Mouse (Mus musculus) intestine, embryonic 14.5 days (tissue): ENCODE measurements around the gene Tbc1d23. TPM values are rescaled to one million over a fixed set of nuclear protein-coding genes. Genes with fewer than 3 reads are reported as not detected.
A peak's percentile ranks its signal among the peaks of the same experiment; 100 is the strongest.

Source experiments
- ATAC-seq: fragments of 200-750 bp; cut with Nextera tagmentation; replicated peaks from 2 replicates; pipeline ENCODE4 v1.8.0; 2017; ENCODE audit warnings: low read depth, moderate number of reproducible peaks, moderate TSS enrichment, moderate library complexity; ENCODE audit not compliant: low FRiP score, low TSS enrichment
- DNase-seq: peaks from one replicate; pipeline ENCODE4 v3.0.0-alpha.2; 2018; ENCODE audit warnings: low spot score
- H3K27ac ChIP-seq: fragments of 300-500 bp; sonication (generic); 2 replicates; pipeline ENCODE4 v1.5.1; 2014; ENCODE audit warnings: low read depth, mild to moderate bottlenecking, control low read depth
- H3K27me3 ChIP-seq: fragments of 300-500 bp; sonication (generic); replicated peaks from 2 replicates; pipeline ENCODE4 v1.6.1; 2014; ENCODE audit warnings: low read length, control low read depth; ENCODE audit not compliant: control insufficient read depth, insufficient read depth
- H3K36me3 ChIP-seq: fragments of 300-500 bp; sonication (generic); 2 replicates; pipeline ENCODE4 v1.6.1; 2014; ENCODE audit warnings: low read length, control low read depth; ENCODE audit not compliant: control insufficient read depth, insufficient read depth
- H3K4me1 ChIP-seq: fragments of 300-500 bp; sonication (generic); replicated peaks from 2 replicates; pipeline ENCODE4 v1.6.1; 2014; ENCODE audit warnings: low read length, control low read depth, mixed read lengths; ENCODE audit not compliant: control insufficient read depth, insufficient read depth
- H3K4me2 ChIP-seq: fragments of 300-500 bp; sonication (generic); 2 replicates; pipeline ENCODE4 v1.6.1; 2014; ENCODE audit warnings: low read length
- H3K4me3 ChIP-seq: fragments of 300-500 bp; sonication (generic); 2 replicates; pipeline ENCODE4 v1.5.1; 2014; ENCODE audit warnings: low read depth, low read length, control low read depth, mixed read lengths
- H3K9ac ChIP-seq: fragments of 300-500 bp; sonication (generic); 2 replicates; pipeline ENCODE4 v1.6.1; 2014; ENCODE audit warnings: mild to moderate bottlenecking, low read length
- H3K9me3 ChIP-seq: fragments of 300-500 bp; sonication (generic); 2 replicates; pipeline ENCODE4 v1.6.1; 2016; ENCODE audit warnings: low read length, control low read depth; ENCODE audit not compliant: control insufficient read depth
- WGBS: fragments of 180-500 bp; shearing (Covaris S2); extraction: QIAGEN DNeasy Blood & Tissue Kit; methylation state at CpG from one replicate; pipeline ENCODE4 v1.1.7; 2014; 5-methylcytosine and 5-hydroxymethylcytosine counted together
- polyA plus RNA-seq: library from polyadenylated mRNA; unstranded; fragments of >200 nt; fragmentation: Nextera tagmentation; extraction: Ambion mirVana; gene quantifications from 2 replicates; pipeline ENCODE4 v1.2.1, GENCODE M21; 2014

Gene Tbc1d23
- polyA plus RNA-seq, 1 experiment from 2014 or later, result 27.5 TPM

DNA sequence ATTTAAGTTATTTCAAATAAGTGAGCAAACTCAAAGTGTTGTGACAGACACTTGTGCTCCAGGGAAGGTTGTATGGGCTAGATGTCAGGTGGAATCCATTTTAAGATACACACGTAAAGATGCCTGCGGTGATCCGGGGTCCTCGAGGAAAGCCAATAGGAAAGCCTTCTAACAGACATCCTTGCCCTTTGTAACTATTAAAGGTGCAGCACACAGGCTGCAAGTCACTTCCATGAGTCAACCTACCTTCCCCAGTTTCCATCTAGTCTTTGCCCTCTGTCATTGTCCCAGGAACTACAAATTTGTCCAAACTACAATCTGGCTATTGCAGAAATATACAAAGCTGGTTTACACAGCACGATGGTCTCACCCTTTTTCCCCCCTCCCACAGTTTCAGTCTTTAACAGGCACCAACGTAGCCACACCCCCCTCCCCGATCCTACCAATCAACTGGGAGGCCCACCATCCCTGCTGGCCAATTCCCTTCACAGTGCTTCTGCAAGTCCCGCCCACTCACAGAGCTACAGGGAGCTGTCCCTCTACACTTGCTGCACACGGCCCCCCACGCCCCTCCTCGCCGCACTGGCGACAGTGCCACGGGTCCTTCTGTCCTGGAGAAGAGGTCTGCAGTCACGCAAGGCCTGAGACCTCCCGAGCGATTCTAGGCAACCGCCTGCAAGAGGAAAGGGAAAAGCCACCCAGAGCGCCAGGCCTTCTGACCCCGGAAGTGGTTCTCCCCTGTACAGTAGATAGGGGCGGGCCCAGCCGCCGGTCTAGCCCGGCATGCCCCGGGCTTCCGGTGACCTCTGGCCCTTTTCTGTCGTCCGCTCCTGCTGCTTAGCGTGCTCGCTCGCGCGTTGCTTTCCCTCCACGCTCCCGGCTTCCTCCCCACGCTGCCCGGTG is 110.1 kb downstream of the Tbc1d23 start, which contains the start of gene Tomm70a:
Tomm70a (plus strand) TSS at position 791 of the 903 bp plus-strand sequence.
- WGBS, result under 1% methylated on average over 32 of the region's 37 CpGs
- Histone ChIP-seq H3K4me3 (peak within 1 kb of the TSS; percentile 95), H3K4me1 (peaks cover 15% of the 10 kb centered on the region), H3K4me2 (peak within 1 kb of the TSS; percentile 83), H3K27me3 (no peaks in the 10 kb centered on the region), H3K27ac (peak within 1 kb of the TSS; percentile 90), H3K36me3 (peaks cover 4% of the 10 kb centered on the region; the same call in 1 of the 2 replicates), H3K9me3 (no peaks in the 10 kb centered on the region), H3K9ac (peak within 1 kb of the TSS; percentile 92)
- DNase-seq (peak; percentile 97), ATAC-seq (peak; percentile 99)

Other genes starting within 250 kb of the Tbc1d23 start
- 0.08 TPM in 1 of 2 replicates, not detected in the other for gene Tmem45a2, start 160.1 kb downstream of the Tbc1d23 start, polyA plus RNA-seq
- gene Tomm70a, start 109.8 kb downstream of the Tbc1d23 start, polyA plus RNA-seq, result 58.5 and 61.4 TPM in 2 replicates
- gene Nit2, start 64.2 kb downstream of the Tbc1d23 start, polyA plus RNA-seq, result 78.8 and 84.4 TPM in 2 replicates
- gene Tmem30c, start 61.4 kb upstream of the Tbc1d23 start, polyA plus RNA-seq, result 0.12 TPM in 1 of 2 replicates, not detected in the other
- 38.2 and 41.4 TPM in 2 replicates for gene Filip1l, start 121.6 kb upstream of the Tbc1d23 start, polyA plus RNA-seq